Mouse (Mus musculus): ENCODE results near the gene Krtap4-9. TPM values are rescaled to one million over a fixed set of nuclear protein-coding genes. Genes with fewer than 3 reads are reported as not detected.

Krtap4-9 gene
- polyA plus RNA-seq, 1 experiment, result not detected

Other genes starting within 250 kb of the Krtap4-9 start
- gene Krt40, start 242.0 kb upstream of the Krtap4-9 start, polyA plus RNA-seq (2012; ENCODE audit: insufficient read depth, low replicate concordance), result not detected in 2 replicates
- gene Krtap3-3, start 234.3 kb upstream of the Krtap4-9 start, polyA plus RNA-seq (2012; ENCODE audit: insufficient read depth, low replicate concordance), result not detected in 2 replicates
- not detected in 2 replicates for gene Krtap3-2, start 228.3 kb upstream of the Krtap4-9 start, polyA plus RNA-seq (2012; ENCODE audit: insufficient read depth, low replicate concordance)
- not detected in 2 replicates for gene Gm11939, start 225.7 kb upstream of the Krtap4-9 start, polyA plus RNA-seq (2012; ENCODE audit: insufficient read depth, low replicate concordance)
- not detected in 2 replicates for gene Krtap3-1, start 218.6 kb upstream of the Krtap4-9 start, polyA plus RNA-seq (2012; ENCODE audit: insufficient read depth, low replicate concordance)
- not detected in 2 replicates for gene Krtap1-5, start 204.2 kb upstream of the Krtap4-9 start, polyA plus RNA-seq (2012; ENCODE audit: insufficient read depth, low replicate concordance)
- not detected in 2 replicates for gene Krtap1-4, start 201.5 kb upstream of the Krtap4-9 start, polyA plus RNA-seq (2012; ENCODE audit: insufficient read depth, low replicate concordance)
- gene Krtap1-3, start 193.9 kb upstream of the Krtap4-9 start, polyA plus RNA-seq (2012; ENCODE audit: insufficient read depth, low replicate concordance), result not detected in 2 replicates
- not detected in 2 replicates for gene Krtap9-3, start 187.1 kb upstream of the Krtap4-9 start, polyA plus RNA-seq (2012; ENCODE audit: insufficient read depth, low replicate concordance)
- not detected in 2 replicates for gene Gm11938, start 181.9 kb upstream of the Krtap4-9 start, polyA plus RNA-seq (2012; ENCODE audit: insufficient read depth, low replicate concordance)
- not detected in 2 replicates for gene Gm11937, start 175.0 kb upstream of the Krtap4-9 start, polyA plus RNA-seq (2012; ENCODE audit: insufficient read depth, low replicate concordance)
- not detected in 2 replicates for gene Krtap2-4, start 170.4 kb upstream of the Krtap4-9 start, polyA plus RNA-seq (2012; ENCODE audit: insufficient read depth, low replicate concordance)
- gene Gm11562, start 164.8 kb upstream of the Krtap4-9 start, polyA plus RNA-seq (2012; ENCODE audit: insufficient read depth, low replicate concordance), result not detected in 2 replicates
- gene Krtap4-1, start 157.0 kb upstream of the Krtap4-9 start, polyA plus RNA-seq (2012; ENCODE audit: insufficient read depth, low replicate concordance), result not detected in 2 replicates
- not detected in 2 replicates for gene Krtap4-2, start 150.1 kb upstream of the Krtap4-9 start, polyA plus RNA-seq (2012; ENCODE audit: insufficient read depth, low replicate concordance)
- gene Krtap4-7, start 141.1 kb upstream of the Krtap4-9 start, polyA plus RNA-seq (2012; ENCODE audit: insufficient read depth, low replicate concordance), result not detected in 2 replicates
- not detected in 2 replicates for gene Gm11555, start 135.0 kb upstream of the Krtap4-9 start, polyA plus RNA-seq (2012; ENCODE audit: insufficient read depth, low replicate concordance)
- not detected in 2 replicates for gene Gm11563, start 126.2 kb upstream of the Krtap4-9 start, polyA plus RNA-seq (2012; ENCODE audit: insufficient read depth, low replicate concordance)
- gene Krtap4-6, start 119.2 kb upstream of the Krtap4-9 start, polyA plus RNA-seq (2012; ENCODE audit: insufficient read depth, low replicate concordance), result not detected in 2 replicates
- not detected in 2 replicates for gene Gm14190, start 94.5 kb upstream of the Krtap4-9 start, polyA plus RNA-seq (2012; ENCODE audit: insufficient read depth, low replicate concordance)
- gene Gm14180, start 50.9 kb upstream of the Krtap4-9 start, polyA plus RNA-seq (2012; ENCODE audit: insufficient read depth, low replicate concordance), result not detected in 2 replicates
- not detected in 2 replicates for gene Gm11595, start 12.3 kb upstream of the Krtap4-9 start, polyA plus RNA-seq (2012; ENCODE audit: insufficient read depth, low replicate concordance)
- gene Krtap4-8, start 4.5 kb upstream of the Krtap4-9 start, polyA plus RNA-seq (2012; ENCODE audit: insufficient read depth, low replicate concordance), result not detected in 2 replicates
- gene Gm11596, start 8.3 kb downstream of the Krtap4-9 start, polyA plus RNA-seq (2012; ENCODE audit: insufficient read depth, low replicate concordance), result not detected in 2 replicates
- gene Gm11569, start 13.7 kb downstream of the Krtap4-9 start, polyA plus RNA-seq (2012; ENCODE audit: insufficient read depth, low replicate concordance), result not detected in 2 replicates
- not detected in 2 replicates for gene Gm11554, start 19.2 kb downstream of the Krtap4-9 start, polyA plus RNA-seq (2012; ENCODE audit: insufficient read depth, low replicate concordance)
- gene Krtap4-13, start 24.7 kb downstream of the Krtap4-9 start, polyA plus RNA-seq (2012; ENCODE audit: insufficient read depth, low replicate concordance), result not detected in 2 replicates
- gene Gm11564, start 30.5 kb downstream of the Krtap4-9 start, polyA plus RNA-seq (2012; ENCODE audit: insufficient read depth, low replicate concordance), result not detected in 2 replicates
- not detected in 2 replicates for gene 2300003K06Rik, start 52.9 kb downstream of the Krtap4-9 start, polyA plus RNA-seq (2012; ENCODE audit: insufficient read depth, low replicate concordance)
- gene Krtap4-16, start 66.4 kb downstream of the Krtap4-9 start, polyA plus RNA-seq (2012; ENCODE audit: insufficient read depth, low replicate concordance), result not detected in 2 replicates
- gene Gm11568, start 72.7 kb downstream of the Krtap4-9 start, polyA plus RNA-seq (2012; ENCODE audit: insufficient read depth, low replicate concordance), result not detected in 2 replicates
- gene Gm11559, start 79.3 kb downstream of the Krtap4-9 start, polyA plus RNA-seq (2012; ENCODE audit: insufficient read depth, low replicate concordance), result not detected in 2 replicates
- gene Krtap9-1, start 88.2 kb downstream of the Krtap4-9 start, polyA plus RNA-seq (2012; ENCODE audit: insufficient read depth, low replicate concordance), result not detected in 2 replicates
- gene Gm11567, start 94.0 kb downstream of the Krtap4-9 start, polyA plus RNA-seq (2012; ENCODE audit: insufficient read depth, low replicate concordance), result not detected in 2 replicates
- gene Krtap31-1, start 122.7 kb downstream of the Krtap4-9 start, polyA plus RNA-seq (2012; ENCODE audit: insufficient read depth, low replicate concordance), result not detected in 2 replicates
- not detected in 2 replicates for gene Gm11565, start 129.6 kb downstream of the Krtap4-9 start, polyA plus RNA-seq (2012; ENCODE audit: insufficient read depth, low replicate concordance)
- gene Krtap31-2, start 151.1 kb downstream of the Krtap4-9 start, polyA plus RNA-seq (2012; ENCODE audit: insufficient read depth, low replicate concordance), result not detected in 2 replicates
- not detected in 2 replicates for gene Krtap9-5, start 163.3 kb downstream of the Krtap4-9 start, polyA plus RNA-seq (2012; ENCODE audit: insufficient read depth, low replicate concordance)
- not detected in 2 replicates for gene Krtap29-1, start 193.9 kb downstream of the Krtap4-9 start, polyA plus RNA-seq (2012; ENCODE audit: insufficient read depth, low replicate concordance)
- gene Krtap16-1, start 201.4 kb downstream of the Krtap4-9 start, polyA plus RNA-seq (2012; ENCODE audit: insufficient read depth, low replicate concordance), result not detected in 2 replicates
- gene Krtap17-1, start 208.8 kb downstream of the Krtap4-9 start, polyA plus RNA-seq (2012; ENCODE audit: insufficient read depth, low replicate concordance), result not detected in 2 replicates
- not detected in 2 replicates for gene Krt33a, start 231.0 kb downstream of the Krtap4-9 start, polyA plus RNA-seq (2012; ENCODE audit: insufficient read depth, low replicate concordance)
- gene Krt33b, start 244.7 kb downstream of the Krtap4-9 start, polyA plus RNA-seq (2012; ENCODE audit: insufficient read depth, low replicate concordance), result not detected in 2 replicates

Data from megakaryocyte, embryonic 14.5 days (primary cell).